Mouse (Mus musculus): ENCODE measurements around the gene Atp8b4. TPM values are rescaled to one million over a fixed set of nuclear protein-coding genes. Genes with fewer than 3 reads are reported as not detected.
A peak's percentile ranks its signal among the peaks of the same experiment; 100 is the strongest.

Atp8b4 gene
- polyA plus RNA-seq, 1 experiment from 2014 or later = 0.41 TPM

DNA sequence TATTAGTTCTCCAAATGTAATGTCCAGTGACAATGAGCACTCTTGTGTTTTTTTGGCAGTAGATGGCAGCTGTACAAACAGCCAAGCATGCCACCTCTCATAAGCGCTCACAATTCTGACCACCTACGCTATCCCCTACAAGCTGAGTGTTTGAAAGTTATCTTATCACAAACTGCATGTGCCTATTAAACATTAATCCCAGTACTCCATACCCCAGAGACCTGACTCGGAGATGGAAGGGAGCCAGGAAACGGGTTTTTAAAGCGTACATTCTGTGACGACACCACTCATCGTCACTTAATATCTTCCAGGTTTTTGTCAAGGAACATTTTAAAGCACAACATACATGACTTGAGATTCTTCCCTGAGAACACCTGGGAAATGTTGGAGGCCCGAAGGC lies 128.8 kb downstream of the Atp8b4 start:
- Histone ChIP-seq H3K27me3 (no peaks in the 10 kb centered on the region), H3K36me3 (no peaks in the 10 kb centered on the region), H3K9ac (no peak overlapping the region), H3K4me1 (no peaks in the 10 kb centered on the region), H3K27ac (no peak overlapping the region), H3K4me2 (replicated peaks) (no peak overlapping the region), H3K4me3 (no peak overlapping the region), H3K9me3 (no peaks in the 10 kb centered on the region)
- 68% methylated on average over 8 of the region's 8 CpGs for WGBS
- no peak for ATAC-seq (ENCODE audit: low FRiP score, low read depth)

DNA sequence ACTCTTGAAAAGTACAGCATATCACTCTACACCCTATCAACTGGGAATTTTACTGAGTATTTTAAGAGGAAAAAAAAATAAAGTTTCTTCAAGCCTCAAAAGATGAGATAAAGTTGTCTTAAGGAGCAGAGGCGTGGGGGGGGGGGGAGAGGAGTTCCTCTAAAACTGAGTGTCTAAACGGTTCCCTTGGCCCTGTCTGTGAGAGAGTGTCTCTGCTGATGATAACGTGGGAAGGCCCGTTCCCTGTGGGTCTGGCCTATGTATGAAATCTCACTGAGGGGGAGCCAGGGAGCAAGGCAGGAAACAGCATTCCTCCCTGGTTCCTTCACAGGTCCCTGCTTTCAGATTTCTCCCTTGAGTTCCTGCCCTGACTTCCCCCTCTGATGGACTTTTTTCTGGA lies 130.7 kb downstream of the Atp8b4 start:
- 0 out of 2 replicates have a peak, but pooled peaks cover 5% of the 10 kb centered on the region for H3K4me1 ChIP-seq
- 57% methylated on average over 4 of the region's 4 CpGs for WGBS
- H3K27me3 ChIP-seq = no peaks in the 10 kb centered on the region
- H3K27ac ChIP-seq = no peak overlapping the region
- no peak overlapping the region for H3K4me3 ChIP-seq
- no peak for ATAC-seq (ENCODE audit: low FRiP score, low read depth)
- H3K36me3 ChIP-seq = no peaks in the 10 kb centered on the region
- H3K9me3 ChIP-seq = no peaks in the 10 kb centered on the region
- H3K9ac ChIP-seq = no peak overlapping the region
- no peak overlapping the region for H3K4me2 ChIP-seq (replicated peaks)

DNA sequence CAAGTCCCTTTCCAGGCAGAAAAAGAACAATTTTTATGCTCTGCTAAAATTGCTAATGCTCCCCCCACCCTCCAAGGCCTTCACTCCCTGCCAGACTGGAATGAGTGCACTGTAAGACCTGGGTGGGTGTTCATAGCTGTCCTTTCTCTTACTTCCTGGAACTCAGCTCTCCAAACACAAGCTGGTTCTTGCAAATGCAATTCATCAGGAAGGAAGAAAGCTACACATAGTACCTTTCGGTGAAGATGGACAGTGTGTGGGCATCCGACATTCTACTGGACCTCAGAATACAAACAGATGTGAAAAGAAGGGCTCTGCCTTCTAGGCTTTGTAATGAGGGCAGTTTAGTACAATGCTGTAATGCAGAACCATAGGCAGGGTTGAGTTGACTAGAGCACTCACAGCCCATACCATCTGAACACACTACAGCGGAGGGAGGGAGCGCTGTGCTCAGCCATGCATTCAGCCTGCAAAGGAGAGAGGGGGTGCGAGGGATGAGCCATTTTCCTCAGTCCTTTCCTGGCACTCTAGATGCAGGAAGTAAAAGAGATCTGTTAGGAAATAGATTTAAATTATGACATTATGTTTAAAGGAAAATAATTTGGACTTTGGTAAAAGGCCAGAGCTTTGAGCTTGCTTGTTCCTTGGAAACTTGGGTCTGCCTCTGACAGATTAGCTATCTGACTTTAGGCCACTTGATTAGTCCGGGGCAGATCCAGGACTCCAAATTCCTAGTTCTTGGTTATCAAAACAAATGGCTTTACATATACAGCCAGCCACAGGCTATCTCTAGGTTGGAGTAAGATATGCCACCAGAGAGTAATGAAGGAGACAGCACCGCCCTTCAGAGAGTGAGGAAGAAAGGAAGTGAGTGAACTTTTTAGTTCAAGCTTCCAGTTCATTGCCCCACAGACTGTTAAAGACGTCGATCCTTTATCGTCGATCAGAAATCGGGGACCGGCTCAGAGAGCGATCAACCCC lies 136.4 kb downstream of the Atp8b4 start:
- Histone ChIP-seq H3K36me3 (no peaks in the 10 kb centered on the region), H3K9ac (no peak overlapping the region), H3K4me2 (replicated peaks) (no peak overlapping the region), H3K9me3 (no peaks in the 10 kb centered on the region), H3K27me3 (no peaks in the 10 kb centered on the region), H3K4me3 (no peak overlapping the region), H3K4me1 (peaks cover 22% of the 10 kb centered on the region), H3K27ac (no peak overlapping the region)
- ATAC-seq (ENCODE audit: low FRiP score, low read depth) = no peak
- 88% methylated on average over 14 of the region's 14 CpGs for WGBS

GRCm38 (mm10) chr2:126363050-126363744 lies 137.3 kb downstream of the Atp8b4 start:
- no peaks in the 10 kb centered on the region for H3K27me3 ChIP-seq
- H3K9ac ChIP-seq = no peak overlapping the region
- no peak overlapping the region for H3K4me3 ChIP-seq
- 52% methylated on average over 7 of the region's 7 CpGs for WGBS
- no peaks in the 10 kb centered on the region for H3K9me3 ChIP-seq
- no peaks in the 10 kb centered on the region for H3K36me3 ChIP-seq
- no peak overlapping the region for H3K27ac ChIP-seq
- peaks cover 22% of the 10 kb centered on the region for H3K4me1 ChIP-seq
- no peak overlapping the region for H3K4me2 ChIP-seq (replicated peaks)
- ATAC-seq (ENCODE audit: low FRiP score, low read depth) = peak; percentile 54; the same call in 1 of the 2 replicates

- no peaks in the 10 kb centered on the region for H3K9me3 ChIP-seq
- H3K27ac ChIP-seq = no peak overlapping the region; the same call in 1 of the 2 replicates
- 71% methylated on average over 21 of the region's 21 CpGs for WGBS
- no peak for ATAC-seq (ENCODE audit: low FRiP score, low read depth)
- no peak overlapping the region for H3K4me3 ChIP-seq
- no peaks in the 10 kb centered on the region for H3K36me3 ChIP-seq
- no peak overlapping the region for H3K9ac ChIP-seq
- no peak overlapping the region for H3K4me2 ChIP-seq (replicated peaks)
- H3K27me3 ChIP-seq = no peaks in the 10 kb centered on the region
- H3K4me1 ChIP-seq = peaks cover 22% of the 10 kb centered on the region
Measured at GRCm38 (mm10) chr2:126361131-126361810, 139.2 kb downstream of the Atp8b4 start.

DNA sequence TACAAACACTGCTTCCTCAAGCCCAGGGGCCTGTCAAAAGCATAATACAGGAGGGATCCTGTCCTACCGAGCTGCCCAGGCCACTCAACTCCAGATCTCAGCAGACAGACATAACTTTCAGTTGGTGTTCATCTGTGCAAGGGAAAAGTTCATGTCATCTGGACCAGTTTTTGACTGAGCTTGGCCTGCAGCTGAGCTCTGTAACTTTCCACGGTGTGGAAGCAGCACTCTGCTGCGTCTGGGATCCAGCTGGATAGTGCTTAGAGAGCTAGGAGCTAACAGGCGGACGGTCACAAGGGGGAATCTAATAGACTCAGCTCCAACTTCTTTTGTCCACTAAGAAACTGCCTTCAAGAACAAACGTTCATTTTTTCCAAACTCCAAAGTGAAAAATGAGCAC lies 139.8 kb downstream of the Atp8b4 start:
- H3K9me3 ChIP-seq = no peaks in the 10 kb centered on the region
- 50% methylated on average over 6 of the region's 6 CpGs for WGBS
- H3K4me3 ChIP-seq = no peak overlapping the region
- no peak; the same call in 1 of the 2 replicates for ATAC-seq (ENCODE audit: low FRiP score, low read depth)
- no peaks in the 10 kb centered on the region for H3K27me3 ChIP-seq
- H3K4me2 ChIP-seq (replicated peaks) = no peak overlapping the region
- peak overlapping the region; percentile 48; the same call in 1 of the 2 replicates for H3K27ac ChIP-seq
- no peak overlapping the region for H3K9ac ChIP-seq
- no peaks in the 10 kb centered on the region for H3K36me3 ChIP-seq
- H3K4me1 ChIP-seq = peaks cover 22% of the 10 kb centered on the region

- peaks cover 18% of the 10 kb centered on the region for H3K4me1 ChIP-seq
- no peak overlapping the region for H3K9ac ChIP-seq
- H3K36me3 ChIP-seq = no peaks in the 10 kb centered on the region
- no peak overlapping the region for H3K4me2 ChIP-seq (replicated peaks)
- ATAC-seq (ENCODE audit: low FRiP score, low read depth) = no peak
- H3K27me3 ChIP-seq = no peaks in the 10 kb centered on the region
- H3K27ac ChIP-seq = no peak overlapping the region
- no peak overlapping the region for H3K4me3 ChIP-seq
- WGBS = 86% methylated on average over 3 of the region's 3 CpGs
- H3K9me3 ChIP-seq = no peaks in the 10 kb centered on the region
Measured at GRCm38 (mm10) chr2:126359965-126360364, 140.5 kb downstream of the Atp8b4 start.

DNA sequence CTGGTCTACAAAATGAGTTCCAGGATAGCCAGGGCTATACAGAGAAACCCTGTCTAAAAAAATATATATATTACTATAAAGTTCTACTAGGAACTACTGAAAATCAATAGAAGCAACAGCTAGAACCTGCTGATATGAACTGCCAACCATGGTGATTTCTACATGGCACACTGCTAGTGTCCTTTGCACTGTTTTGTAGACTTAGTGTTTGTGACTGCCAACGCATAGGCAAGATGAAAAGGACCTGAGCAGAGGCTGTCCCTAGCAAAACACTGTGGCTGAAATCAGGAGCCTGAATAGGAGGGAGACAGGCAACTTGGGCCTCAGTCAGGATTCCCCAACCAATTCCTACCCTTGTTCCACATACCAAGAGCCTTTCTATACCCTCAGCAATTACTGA lies 141.2 kb downstream of the Atp8b4 start:
- H3K4me3 ChIP-seq = no peak overlapping the region
- no peaks in the 10 kb centered on the region for H3K9me3 ChIP-seq
- H3K4me1 ChIP-seq = peaks cover 18% of the 10 kb centered on the region
- ATAC-seq (ENCODE audit: low FRiP score, low read depth) = no peak
- no peaks in the 10 kb centered on the region for H3K36me3 ChIP-seq
- H3K4me2 ChIP-seq (replicated peaks) = no peak overlapping the region
- H3K27ac ChIP-seq = no peak overlapping the region
- H3K27me3 ChIP-seq = no peaks in the 10 kb centered on the region
- 89% methylated on average over 1 of the region's 1 CpGs for WGBS
- H3K9ac ChIP-seq = no peak overlapping the region

DNA sequence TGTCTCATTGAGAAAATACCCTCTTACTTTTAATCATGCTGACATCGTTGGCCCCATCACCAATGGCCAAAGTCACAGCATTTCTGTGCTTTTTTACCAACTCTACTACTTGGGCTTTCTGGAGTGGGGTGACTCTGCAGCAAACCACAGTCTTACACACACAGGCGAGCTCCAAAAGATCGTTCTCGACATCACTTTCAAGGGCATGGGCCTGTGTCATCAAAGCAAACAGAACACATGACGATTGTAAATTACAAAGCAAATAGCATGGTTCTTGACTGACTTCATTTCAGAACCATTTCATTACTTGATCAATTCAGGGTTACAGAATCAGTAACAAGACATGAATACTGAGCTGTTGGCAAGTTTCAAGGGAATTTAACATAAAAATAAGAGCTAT lies 141.7 kb downstream of the Atp8b4 start:
- Histone ChIP-seq H3K27me3 (no peaks in the 10 kb centered on the region), H3K9ac (no peak overlapping the region), H3K9me3 (no peaks in the 10 kb centered on the region), H3K4me1 (peaks cover 15% of the 10 kb centered on the region), H3K4me3 (no peak overlapping the region), H3K36me3 (no peaks in the 10 kb centered on the region), H3K4me2 (replicated peaks) (no peak overlapping the region), H3K27ac (no peak overlapping the region)
- ATAC-seq (ENCODE audit: low FRiP score, low read depth) = no peak
- 90% methylated on average over 5 of the region's 5 CpGs for WGBS

GRCm38 (mm10) chr2:126355259-126355658 lies 145.2 kb downstream of the Atp8b4 start:
- Histone ChIP-seq H3K4me1 (no peaks in the 10 kb centered on the region), H3K27me3 (no peaks in the 10 kb centered on the region), H3K4me3 (no peak overlapping the region), H3K4me2 (replicated peaks) (no peak overlapping the region), H3K9me3 (no peaks in the 10 kb centered on the region), H3K36me3 (no peaks in the 10 kb centered on the region), H3K27ac (no peak overlapping the region), H3K9ac (no peak overlapping the region)
- WGBS = 93% methylated on average over 2 of the region's 2 CpGs
- ATAC-seq (ENCODE audit: low FRiP score, low read depth) = no peak

- Histone ChIP-seq H3K27me3 (no peaks in the 10 kb centered on the region), H3K4me1 (no peaks in the 10 kb centered on the region), H3K27ac (no peak overlapping the region), H3K36me3 (no peaks in the 10 kb centered on the region), H3K9ac (no peak overlapping the region), H3K4me3 (no peak overlapping the region), H3K9me3 (no peaks in the 10 kb centered on the region), H3K4me2 (replicated peaks) (no peak overlapping the region)
- ATAC-seq (ENCODE audit: low FRiP score, low read depth) = no peak
- 50% methylated on average over 1 of the region's 1 CpGs for WGBS
Measured at GRCm38 (mm10) chr2:126351811-126352210, 148.7 kb downstream of the Atp8b4 start.

- 73% methylated on average over 3 of the region's 3 CpGs for WGBS
- H3K4me2 ChIP-seq (replicated peaks) = no peak overlapping the region
- no peak for ATAC-seq (ENCODE audit: low FRiP score, low read depth)
Measured at GRCm38 (mm10) chr2:126343026-126343593, 157.4 kb downstream of the Atp8b4 start.

More at GRCm38 (mm10) chr2:126343026-126343593, 157.4 kb downstream of the Atp8b4 start:
- Histone ChIP-seq H3K9me3 (no peaks in the 10 kb centered on the region), H3K9ac (no peak overlapping the region), H3K4me1 (no peaks in the 10 kb centered on the region), H3K4me3 (no peak overlapping the region), H3K27ac (no peak overlapping the region), H3K27me3 (no peaks in the 10 kb centered on the region), H3K36me3 (no peaks in the 10 kb centered on the region)

Measured in limb, embryonic 13.5 days (tissue).